Mouse (Mus musculus): ENCODE measurements around the gene Sfrp2.

- TF ChIP-seq CTCF (IDR thresholded peaks at IDR 0.05; ENCODE audit: borderline replicate concordance, control insufficient read depth, extremely low read depth, insufficient read depth, low read length, poor library complexity) (no peak), POLR2A (IDR thresholded peaks at IDR 0.05; ENCODE audit: control insufficient read depth, extremely low read depth, insufficient read depth, low read length, poor library complexity) (no peak)
Measured at GRCm38 (mm10) chr3:83773281-83773680, 7.2 kb downstream of the Sfrp2 start.
